Mouse (Mus musculus) common myeloid progenitor, adult 5-6 weeks (primary cell): Measurements from ENCODE around the gene Prmt2. TPM values are rescaled to one million over a fixed set of nuclear protein-coding genes. Genes with fewer than 3 reads are reported as not detected.

Source experiments
- ATAC-seq: replicated peaks from 2 replicates; pipeline ENCODE4 v1.8.0; 2016; ENCODE audit warnings: low read depth, mild to moderate bottlenecking, moderate TSS enrichment, inconsistent platforms; ENCODE audit not compliant: poor library complexity, severe bottlenecking
- total RNA-seq: library from RNA; stranded (forward); fragments of 200-1000, 187-1606 nt; gene quantifications from 2 replicates; pipeline ENCODE4 v1.2.3, GENCODE M21; 2017

The Prmt2 gene
- total RNA-seq = 1.5 and 2.1 TPM in 2 replicates

DNA sequence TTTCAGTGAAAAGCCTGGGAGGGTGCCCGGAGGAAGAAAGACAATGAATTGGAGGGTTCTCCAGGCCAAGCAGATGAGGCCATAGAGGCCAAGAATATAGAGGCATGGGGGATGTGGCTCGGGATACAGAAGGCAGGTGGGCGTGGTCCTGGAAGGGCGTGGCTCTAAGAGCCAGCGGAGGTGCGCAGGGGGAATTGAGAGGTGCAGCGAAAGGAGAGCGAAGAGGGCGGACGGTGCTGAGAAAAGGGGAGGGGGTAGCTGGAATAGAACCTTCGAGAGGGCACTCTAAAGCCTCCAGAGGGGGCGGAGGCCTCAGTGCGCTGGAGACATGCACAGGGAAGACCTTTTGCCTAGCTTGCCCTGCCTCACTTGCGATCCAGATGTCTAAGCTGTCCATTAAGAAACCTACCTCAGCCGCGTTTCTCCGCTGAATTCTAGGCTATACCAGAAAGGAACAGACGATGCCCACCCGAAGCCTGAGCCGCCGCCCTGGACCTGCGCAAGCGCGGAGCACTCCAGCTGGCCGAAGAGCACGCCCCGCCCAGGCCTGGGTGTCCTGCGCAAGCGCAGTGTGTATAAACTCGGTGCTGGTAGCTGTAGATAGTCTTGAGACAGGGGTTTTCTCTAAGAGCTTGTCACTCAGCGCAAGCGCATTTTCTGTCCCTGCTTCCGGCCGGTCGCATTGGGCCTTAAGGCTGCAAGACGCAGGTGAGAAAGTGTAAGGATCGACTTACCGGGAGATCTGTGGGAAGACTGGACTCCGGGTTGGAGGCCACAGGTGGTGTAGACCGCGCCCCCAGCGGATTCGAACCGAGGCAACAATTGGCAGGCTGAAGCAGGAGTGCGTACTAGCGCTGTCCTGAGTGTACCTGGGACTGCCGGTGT lies at the start of gene Prmt2:
Gene Prmt2 (minus strand): TSS at position 525 of the 885 bp plus-strand sequence.
- peak; percentile 95 for ATAC-seq

DNA sequence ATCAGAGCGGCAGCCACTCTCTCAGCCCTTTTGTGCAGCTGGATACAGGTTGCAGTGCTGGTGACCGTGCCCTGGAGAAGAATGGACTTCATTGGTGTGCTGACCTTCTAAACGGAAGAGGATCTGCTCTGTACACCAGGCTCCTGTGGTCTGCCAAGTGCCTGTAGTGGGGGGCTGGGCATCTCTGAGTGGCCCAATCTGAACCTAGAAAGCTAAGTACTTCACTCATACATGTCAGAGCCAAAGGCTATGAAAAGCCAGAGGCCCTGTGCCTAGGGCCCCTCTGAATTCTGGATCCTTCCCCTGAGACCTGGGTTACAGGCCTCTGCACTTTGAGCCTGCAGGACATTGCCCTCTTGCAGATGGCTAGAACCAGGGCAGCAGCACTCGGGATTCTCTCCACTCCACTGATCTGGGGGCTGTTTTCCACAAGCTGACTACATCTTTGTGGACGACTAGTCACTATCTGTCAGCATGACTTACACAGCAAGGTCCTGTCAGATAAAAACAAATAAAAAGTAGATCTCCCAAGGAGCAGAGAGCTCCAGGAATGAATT lies 41.0 kb upstream of the Prmt2 start:
- no peak for ATAC-seq

DNA sequence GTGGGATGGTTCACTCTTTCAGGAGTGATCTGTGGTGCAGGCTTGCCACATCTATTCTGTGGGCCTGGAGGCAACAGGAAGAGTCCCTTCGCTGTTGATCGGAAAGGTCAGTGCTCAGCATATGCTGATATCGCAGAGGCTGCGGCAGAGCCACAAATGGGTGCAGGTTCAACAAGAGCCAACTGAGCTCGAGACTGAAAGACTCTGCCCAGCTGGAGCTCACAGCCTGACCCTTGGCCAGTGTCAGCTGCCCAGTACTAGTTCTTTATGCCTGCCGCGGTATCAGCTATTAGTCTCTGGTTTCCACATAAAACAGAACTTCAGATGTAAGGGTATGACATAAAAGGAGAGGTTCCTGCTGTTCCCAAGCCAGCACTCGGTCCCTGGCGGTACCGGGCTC lies 37.6 kb upstream of the Prmt2 start:
- no peak for ATAC-seq

DNA sequence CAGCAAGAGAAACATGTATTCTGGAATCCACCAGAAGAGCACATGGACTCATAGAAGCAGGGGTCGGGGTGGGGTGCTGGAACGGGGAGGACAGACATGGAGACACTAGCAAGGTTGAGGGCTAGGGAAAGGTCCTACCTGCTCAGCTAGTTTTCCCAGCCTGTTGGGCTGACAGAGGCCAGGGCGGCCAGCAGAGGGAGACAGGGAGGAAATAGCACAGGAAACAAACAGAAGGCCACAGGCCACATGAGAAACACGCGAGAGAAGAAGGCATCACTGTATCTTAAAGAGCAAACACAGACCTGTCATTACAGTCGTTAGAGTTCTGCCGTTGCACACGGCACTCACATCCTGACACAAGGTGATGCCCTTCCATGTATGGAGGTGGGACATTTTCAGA lies 33.6 kb upstream of the Prmt2 start:
- peak; percentile 98 for ATAC-seq

DNA sequence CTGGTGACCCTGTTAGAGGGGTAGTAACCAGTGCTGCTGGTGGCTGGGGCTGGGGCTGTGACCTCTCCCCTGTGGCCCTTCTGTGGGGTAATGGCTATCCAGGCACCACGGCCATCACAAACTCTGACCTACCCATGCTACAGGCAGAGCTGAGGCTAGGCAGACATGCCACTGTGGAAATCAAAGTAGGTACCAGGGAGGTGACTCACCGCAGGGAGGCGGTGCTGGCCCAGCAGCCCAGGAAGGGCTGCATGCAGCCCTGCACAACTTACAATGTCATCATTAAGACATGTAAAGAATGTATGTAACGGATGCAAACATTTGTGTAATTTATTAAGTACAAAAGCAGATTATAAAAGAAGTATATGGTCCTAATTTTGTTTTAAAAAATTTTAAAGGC lies 24.8 kb upstream of the Prmt2 start:
- ATAC-seq = no peak

DNA sequence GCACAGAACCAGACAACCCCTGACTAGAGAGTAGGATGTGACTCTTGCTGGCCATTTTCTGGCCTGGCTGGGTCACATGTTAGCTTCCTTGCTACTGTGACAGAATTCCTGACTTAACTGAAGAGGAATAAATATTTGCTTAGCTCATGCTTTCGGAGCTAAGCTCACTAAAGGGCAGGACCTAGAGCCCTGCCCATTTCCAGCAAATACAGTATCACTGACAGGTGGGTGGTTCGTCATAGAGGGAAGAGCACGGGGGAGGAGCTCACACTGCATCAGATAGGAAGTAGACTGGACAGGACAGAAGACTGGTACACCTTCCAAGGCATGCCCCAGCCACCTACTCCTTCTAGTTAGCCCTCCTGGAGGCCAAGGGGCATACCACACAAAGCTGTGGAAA lies 23.8 kb upstream of the Prmt2 start:
- ATAC-seq = no peak

DNA sequence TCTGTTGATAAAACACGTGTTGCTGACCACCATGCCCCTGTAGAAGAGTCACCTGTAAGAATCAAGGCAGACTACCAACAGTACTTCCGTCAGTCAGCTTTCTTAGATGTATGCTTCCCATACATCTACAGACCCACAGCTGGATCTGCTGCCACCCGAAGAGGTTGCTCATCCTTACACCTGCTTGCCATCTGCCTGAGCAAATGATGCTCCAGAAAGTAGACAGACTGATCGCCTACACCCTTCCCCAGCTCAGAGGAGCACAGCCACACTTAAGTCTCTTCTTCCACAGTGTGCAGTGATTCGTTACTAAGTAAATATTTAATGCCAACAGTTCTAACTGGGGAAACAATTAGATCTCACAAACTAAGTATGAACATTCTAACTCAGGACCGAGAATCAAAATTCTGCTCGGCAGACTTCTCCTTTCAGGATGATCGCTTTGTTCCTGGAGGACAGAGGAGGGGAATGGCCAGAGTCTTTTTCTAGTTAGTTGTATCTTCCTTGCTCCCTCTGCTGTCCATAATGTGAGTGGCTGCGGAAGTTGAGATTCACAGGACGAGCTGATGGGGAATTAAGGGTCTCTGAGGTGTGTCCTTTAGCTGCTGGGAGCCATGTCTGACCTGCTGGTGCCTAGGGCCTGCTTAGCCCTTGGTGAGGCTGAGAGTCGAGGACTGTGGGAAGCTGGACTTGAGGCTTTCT lies 22.8 kb upstream of the Prmt2 start:
- no peak for ATAC-seq

DNA sequence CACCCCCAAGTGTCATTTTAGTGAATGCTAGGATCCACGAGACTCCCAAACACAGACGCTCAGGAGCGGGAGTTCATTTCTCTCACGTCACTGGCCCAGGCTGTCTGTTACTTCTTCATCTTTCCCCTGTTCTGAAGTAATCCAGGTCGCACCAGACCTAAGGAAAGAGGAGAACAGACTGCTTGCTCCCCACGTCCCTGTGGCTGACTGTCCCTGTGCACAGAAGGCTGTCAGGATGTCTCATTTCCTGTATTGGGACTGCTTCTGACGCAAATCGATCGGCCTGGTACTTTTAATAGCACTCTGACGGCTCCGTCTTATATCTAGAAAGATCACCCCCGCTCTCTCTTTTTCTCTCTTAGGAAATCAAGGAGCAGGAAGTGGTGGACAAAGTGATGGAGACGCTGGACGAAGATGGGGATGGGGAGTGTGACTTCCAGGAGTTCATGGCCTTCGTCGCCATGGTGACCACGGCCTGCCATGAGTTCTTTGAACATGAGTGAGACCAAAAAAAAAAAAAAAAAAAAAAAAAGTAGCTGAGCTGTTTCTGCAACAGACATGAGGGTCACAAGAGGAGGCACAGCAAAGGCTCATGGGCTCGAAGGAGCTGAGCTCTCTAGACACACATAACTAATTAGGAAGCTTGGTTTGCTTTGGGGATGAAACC lies 22.0 kb upstream of the Prmt2 start:
- ATAC-seq = no peak

DNA sequence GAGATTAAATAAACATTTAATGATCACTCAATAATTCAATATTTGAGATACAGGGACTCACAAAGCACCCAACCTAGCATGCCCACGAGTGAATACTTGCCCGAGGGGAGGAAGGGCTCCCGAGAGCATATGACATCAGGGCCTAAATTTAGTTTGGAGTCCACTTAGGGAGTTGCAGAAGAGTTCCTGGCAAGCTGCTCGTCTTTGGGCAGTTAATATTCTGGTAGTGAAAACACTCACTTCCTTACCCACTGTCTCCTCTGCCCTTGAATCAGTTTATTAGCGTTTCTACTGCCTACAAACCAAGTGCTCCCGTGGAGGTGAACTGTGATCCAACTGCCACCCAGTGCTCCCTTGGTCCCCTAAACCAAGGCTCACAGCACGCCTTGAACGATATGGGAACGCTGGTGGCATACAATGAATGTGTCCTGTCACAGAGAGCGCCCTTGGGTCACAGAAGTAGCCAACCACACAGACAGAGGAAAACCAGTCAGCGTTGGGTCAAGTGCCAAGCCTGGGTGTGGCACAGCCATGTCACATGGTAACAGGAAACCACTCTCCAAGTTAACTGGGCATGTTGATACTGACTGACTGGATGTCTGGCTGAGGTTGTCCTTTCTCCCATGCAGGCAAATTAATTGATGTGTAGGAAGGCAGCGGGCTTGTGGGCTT lies 20.2 kb upstream of the Prmt2 start:
- peak; percentile 96 for ATAC-seq

DNA sequence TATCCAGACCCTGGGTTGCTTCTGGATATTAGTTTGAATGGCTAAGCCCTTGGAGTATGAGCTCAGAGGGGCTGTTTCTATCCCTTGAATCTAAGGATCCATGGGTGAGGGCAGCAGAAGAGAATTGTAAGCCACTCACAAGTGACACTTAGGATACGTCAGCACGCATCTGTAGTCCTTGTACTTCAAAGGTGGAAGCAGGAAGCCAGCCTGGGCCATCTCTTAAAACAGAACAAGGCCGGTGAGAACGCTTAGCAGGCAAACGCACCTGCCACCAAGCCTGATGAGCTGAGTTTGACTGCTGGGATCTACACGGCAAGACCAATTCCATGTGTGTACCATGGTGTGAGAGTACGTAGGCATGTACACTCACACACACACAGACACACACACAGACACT lies 19.6 kb upstream of the Prmt2 start:
- ATAC-seq = no peak

DNA sequence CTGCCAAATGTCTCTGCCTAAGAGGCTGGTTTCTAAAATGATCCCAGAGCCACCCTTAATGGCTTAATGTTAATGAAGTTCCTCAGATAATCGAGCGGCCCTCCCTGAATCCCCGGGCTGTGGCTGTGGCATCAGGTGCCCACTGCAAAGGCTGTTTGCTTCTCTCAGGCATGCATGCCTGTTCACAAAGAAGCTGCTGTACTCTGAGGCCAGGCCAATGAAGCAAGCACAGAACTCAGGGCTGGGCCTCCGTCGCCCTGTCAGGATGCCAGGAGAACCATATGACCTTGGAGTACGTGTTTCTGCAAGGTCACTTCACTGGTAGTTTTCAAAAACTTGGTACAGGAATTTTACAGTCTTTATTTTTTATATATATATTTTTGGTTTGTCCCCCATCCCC lies 18.0 kb upstream of the Prmt2 start:
- ATAC-seq = no peak

DNA sequence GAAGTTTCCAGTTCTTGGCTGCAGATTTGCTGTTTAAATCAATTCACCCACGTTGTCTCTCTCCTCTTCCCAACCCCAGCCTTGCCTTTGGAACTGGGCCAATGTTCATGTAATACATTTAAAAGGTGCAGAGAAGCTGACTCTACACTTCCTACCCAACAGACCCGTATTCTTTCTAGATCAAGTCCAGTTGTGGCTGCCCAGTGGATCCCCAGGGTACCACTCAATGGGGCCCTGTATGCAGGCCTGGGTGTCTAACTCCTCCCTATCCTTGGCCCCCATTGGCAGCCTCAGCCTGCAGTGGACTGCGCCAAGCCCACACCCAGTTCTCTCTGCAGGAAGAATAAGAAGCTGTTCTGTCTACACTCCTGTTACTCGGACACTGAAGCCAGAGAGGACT lies 15.9 kb upstream of the Prmt2 start, which contains the start of gene S100b:
Gene S100b (plus strand): TSS at position 318 of the 400 bp plus-strand sequence.
- no peak for ATAC-seq

DNA sequence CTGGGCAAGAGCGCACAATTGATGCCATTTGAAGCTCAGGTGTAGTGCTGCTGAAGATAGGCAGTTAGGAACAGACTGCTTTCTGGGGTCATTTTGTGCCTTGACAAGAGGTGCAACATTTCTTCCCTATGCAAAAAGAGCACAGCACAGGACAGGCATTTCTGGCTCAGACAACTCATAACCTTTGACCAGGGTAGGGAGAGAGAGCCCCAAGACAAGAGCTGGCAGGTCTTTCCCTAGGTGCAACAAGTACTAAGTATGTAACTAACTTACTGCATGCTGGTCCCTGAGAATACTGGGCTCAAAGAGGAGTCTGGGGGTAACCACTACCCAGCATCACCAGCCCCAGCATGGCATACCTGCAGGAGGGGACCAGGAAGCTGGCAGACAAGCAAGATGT lies 15.4 kb upstream of the Prmt2 start:
- no peak for ATAC-seq

DNA sequence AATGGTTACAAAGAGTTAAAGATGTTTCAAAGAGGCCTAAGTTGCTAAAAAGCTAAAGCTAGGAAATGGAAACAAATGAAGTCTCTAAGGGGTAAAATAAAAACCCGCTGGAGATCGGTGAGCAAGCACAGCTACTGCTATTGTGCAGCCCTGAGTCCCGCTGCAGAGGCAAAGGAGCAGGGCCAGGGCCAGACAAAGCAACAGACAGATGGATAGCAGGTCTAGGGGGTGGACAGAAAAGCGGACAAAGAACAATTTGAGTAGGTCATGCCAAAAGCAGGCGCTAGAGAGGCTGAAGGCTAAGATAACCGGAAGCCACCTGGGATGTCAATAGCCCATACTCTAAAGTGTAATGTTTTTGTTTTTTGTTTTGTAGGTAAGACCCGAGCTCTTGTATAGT lies 13.2 kb upstream of the Prmt2 start:
- ATAC-seq = no peak

DNA sequence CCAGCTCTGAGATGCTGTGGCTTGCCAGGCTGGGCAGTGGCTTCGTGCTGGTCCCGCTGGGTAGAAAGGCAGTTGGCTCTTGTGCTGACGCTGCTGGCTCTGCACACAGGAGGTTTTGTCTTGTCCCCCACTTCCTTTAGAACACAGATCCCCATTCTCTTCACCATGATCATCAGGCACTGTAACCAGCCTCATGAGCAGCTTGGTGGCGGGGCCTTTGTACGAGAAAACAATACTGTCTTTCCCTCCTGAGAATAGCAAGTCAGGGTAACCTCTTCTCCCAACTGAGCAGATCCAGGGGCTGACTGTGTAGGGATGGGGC lies 10.9 kb upstream of the Prmt2 start:
- ATAC-seq = no peak

DNA sequence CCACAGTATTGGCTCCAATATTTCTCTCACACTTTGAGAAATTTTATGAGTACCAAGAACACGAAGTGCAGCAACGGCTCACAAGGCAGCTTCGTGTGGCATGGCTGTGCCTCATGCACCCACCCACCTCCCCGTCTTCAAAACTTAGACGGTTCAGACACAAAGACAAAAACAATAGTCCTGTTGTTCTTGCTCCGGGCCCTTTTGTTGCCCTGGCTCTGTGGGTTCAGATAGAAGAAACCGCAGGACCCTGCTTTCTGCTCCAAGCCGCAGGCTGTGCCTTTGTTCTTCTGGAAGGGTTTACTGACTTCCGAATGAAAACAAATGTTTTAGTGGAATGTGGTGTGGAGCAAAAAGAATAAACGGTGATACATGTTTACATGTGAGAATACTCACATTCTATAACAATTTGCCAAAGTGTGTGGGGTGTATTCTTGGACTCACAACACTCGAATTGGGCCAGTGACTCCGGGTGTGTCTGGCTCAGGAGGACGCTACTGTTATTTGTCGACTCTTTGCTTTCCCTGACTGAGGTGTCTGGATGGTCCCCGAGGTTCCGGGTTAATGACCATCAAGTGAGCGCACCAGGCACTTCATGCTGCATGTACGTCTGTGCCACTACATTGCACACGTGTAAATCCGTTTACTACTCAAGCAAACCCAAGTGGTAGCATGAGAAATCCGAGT lies 10.4 kb upstream of the Prmt2 start:
- ATAC-seq = no peak

DNA sequence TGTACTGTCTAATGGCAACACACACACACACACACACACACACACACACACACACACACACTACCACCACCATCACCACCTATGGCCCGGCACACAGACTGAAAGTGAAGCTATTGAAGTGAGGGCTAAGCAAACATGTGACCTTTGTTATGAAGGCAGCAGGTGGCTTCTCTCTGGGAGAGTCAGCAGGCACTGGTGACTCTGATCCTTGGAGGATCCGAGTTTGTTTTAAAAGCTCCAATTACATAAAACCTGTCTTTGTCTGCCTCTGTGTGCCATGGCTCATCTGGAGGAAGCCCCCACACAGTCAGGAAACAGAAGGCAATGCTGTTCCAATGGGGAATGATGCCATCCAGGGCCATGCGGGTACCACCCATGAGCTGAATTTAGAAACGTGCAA lies 8.9 kb upstream of the Prmt2 start:
- ATAC-seq = no peak

DNA sequence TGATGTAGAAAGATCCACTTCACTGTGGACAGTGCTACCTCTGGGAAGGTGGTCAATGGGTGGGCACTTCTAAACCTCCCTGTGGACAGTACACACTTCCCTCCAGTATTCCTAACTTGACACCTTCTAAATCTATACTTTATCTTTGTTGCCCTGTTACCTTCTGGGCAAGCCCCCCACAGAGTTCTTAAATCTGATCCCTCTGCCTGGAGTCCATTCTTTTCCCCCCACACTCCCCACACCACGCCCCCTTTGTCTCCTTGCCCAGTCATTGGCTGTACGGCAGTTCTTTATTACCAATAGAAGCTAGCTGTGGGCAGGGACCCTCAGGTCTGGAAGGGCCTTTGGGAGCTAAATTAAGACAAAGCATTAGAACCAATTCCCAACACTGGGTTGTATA lies 7.4 kb upstream of the Prmt2 start:
- ATAC-seq = no peak

DNA sequence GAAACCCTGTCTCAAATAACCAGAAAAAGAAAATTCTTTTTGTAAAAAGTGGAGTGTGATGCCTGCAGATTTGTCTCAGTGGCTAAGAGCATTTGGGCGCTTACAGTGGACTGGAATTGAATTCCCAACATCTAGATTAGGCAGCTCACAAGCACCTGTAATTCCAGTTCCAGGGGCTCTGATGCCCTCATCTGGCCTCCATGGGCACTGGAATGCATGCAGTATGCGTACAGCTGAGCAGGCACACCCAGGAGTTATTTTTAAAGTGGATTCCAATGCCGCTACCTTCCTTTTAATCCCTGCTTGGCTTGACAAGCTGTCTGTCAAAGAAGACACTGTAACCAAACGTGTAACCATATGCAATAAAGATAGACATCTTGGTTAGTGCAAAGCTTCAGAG lies 1.7 kb upstream of the Prmt2 start:
- no peak for ATAC-seq

DNA sequence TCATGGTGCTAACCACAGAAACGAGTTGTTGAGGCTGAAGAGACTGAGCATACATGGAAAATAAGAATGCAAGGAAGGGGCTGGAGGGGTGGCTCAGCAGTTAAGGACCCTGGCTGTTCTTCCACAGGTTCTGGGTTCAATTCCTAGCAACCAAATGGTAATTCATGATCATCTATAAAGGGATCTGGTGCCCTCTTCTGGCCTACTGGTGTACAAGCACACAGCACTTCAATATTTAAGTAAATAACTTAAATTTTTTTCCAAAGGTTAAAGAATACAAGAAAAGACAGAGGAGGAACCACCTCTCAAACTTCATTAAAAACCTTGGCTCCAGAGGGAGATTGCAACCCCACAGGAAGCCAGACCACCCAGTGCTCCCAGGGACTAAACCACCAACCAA lies 8.0 kb downstream of the Prmt2 start:
- ATAC-seq = no peak
